14 mouse cellular contexts compared by ENCODE assay signal in genomic region chr7:143500912-143501311, GRCm38 (mm10). TPM values are rescaled to one million over a fixed set of nuclear protein-coding genes. Genes with fewer than 3 reads are reported as not detected.
DNase-seq lines count a peak whose midpoint lies in the region; ATAC-seq and TF ChIP-seq lines count a peak whose summit lies in the region.
"Had no signal": no experiment of that assay in that cellular context is flagged by ENCODE, and none has a peak within 500 bp of the region (broad histone marks: within the 10 kb centered on the region; RNA-seq: fewer than 3 reads in every experiment).

No protein-coding gene starts in this region.

- H3K9me3 ChIP-seq in liver, embryonic 13.5 days (replicated peaks), result no peaks in the 10 kb centered on the region
- H3K9me3 ChIP-seq in liver, embryonic 11.5 days (ENCODE audit: control insufficient read depth, low read length), result no peaks in the 10 kb centered on the region
- H3K9me3 ChIP-seq in kidney, postnatal 0 days (replicated peaks; ENCODE audit: low read length), result no peaks in the 10 kb centered on the region
- H3K9me3 ChIP-seq in stomach, postnatal 0 days (ENCODE audit: control insufficient read depth, low read length), result no peaks in the 10 kb centered on the region
- H3K9me3 ChIP-seq: heart, embryonic 12.5 days had no signal

- H3K27ac ChIP-seq in liver, embryonic 13.5 days, result no peak overlapping the region
- no peak overlapping the region for H3K27ac ChIP-seq in liver, embryonic 11.5 days (ENCODE audit: low read depth, low read length)
- no peak overlapping the region for H3K27ac ChIP-seq in kidney, postnatal 0 days
- no peak overlapping the region for H3K27ac ChIP-seq in stomach, postnatal 0 days (replicated peaks)

- TF ChIP-seq CTCF in kidney, postnatal 0 days (IDR thresholded peaks at IDR 0.05; ENCODE audit: low read depth), result no peak
- no peak for TF ChIP-seq CTCF in stomach, postnatal 0 days (IDR thresholded peaks at IDR 0.05; ENCODE audit: low read depth)

- H3K4me1 ChIP-seq in liver, embryonic 13.5 days (replicated peaks), result peaks cover 18% of the 10 kb centered on the region
- peaks cover 8% of the 10 kb centered on the region; the same call in 1 of the 2 replicates for H3K4me1 ChIP-seq in liver, embryonic 11.5 days (replicated peaks; ENCODE audit: control insufficient read depth, insufficient read depth, low read length)
- 0 out of 2 replicates have a peak, but pooled peaks cover 7% of the 10 kb centered on the region for H3K4me1 ChIP-seq in kidney, postnatal 0 days (replicated peaks; ENCODE audit: insufficient read depth, low read length)
- H3K4me1 ChIP-seq in stomach, postnatal 0 days (replicated peaks; ENCODE audit: control insufficient read depth, insufficient read depth), result peaks cover 3% of the 10 kb centered on the region

- peak; percentile 19; the same call in 1 of the 2 replicates for ATAC-seq in liver, embryonic 13.5 days (ENCODE audit: low read depth)
- ATAC-seq in liver, embryonic 11.5 days (replicated peaks; ENCODE audit: low FRiP score), result no peak
- ATAC-seq in kidney, postnatal 0 days (replicated peaks; ENCODE audit: low FRiP score, low read depth), result peak; percentile 57
- ATAC-seq in stomach, postnatal 0 days (ENCODE audit: low FRiP score, low TSS enrichment), result peak; percentile 16; the same call in 1 of the 2 replicates
- ATAC-seq: Patski had no signal

- peaks cover 77% of the 10 kb centered on the region for H3K27me3 ChIP-seq in liver, embryonic 13.5 days
- H3K27me3 ChIP-seq in liver, embryonic 11.5 days (replicated peaks; ENCODE audit: control insufficient read depth, insufficient read depth, low read length), result peaks cover 54% of the 10 kb centered on the region
- H3K27me3 ChIP-seq in kidney, postnatal 0 days (ENCODE audit: insufficient read depth, low read length), result peaks cover 12% of the 10 kb centered on the region
- no peaks in the 10 kb centered on the region for H3K27me3 ChIP-seq in stomach, postnatal 0 days (ENCODE audit: control insufficient read depth, insufficient read depth, low read length)

- H3K4me3 ChIP-seq in liver, embryonic 13.5 days (replicated peaks), result no peak overlapping the region
- H3K4me3 ChIP-seq in liver, embryonic 11.5 days (ENCODE audit: low read depth, low read length), result no peak overlapping the region
- H3K4me3 ChIP-seq in kidney, postnatal 0 days (replicated peaks; ENCODE audit: low read depth, low read length), result no peak overlapping the region
- H3K4me3 ChIP-seq in stomach, postnatal 0 days (ENCODE audit: low read depth, low read length), result no peak overlapping the region

- H3K36me3 ChIP-seq in liver, embryonic 13.5 days, result no peaks in the 10 kb centered on the region
- H3K36me3 ChIP-seq in liver, embryonic 11.5 days (ENCODE audit: control insufficient read depth, insufficient read depth, low read length), result no peaks in the 10 kb centered on the region
- H3K36me3 ChIP-seq in kidney, postnatal 0 days (ENCODE audit: insufficient read depth, low read length), result no peaks in the 10 kb centered on the region
- no peaks in the 10 kb centered on the region for H3K36me3 ChIP-seq in stomach, postnatal 0 days (ENCODE audit: control insufficient read depth, insufficient read depth, low read length)
- H3K36me3 ChIP-seq: heart, embryonic 12.5 days had no signal

- TF ChIP-seq EP300 in stomach, postnatal 0 days (optimal IDR thresholded peaks at IDR 0.05), result no peak

- H3K4me2 ChIP-seq in liver, embryonic 13.5 days, result no peak overlapping the region
- no peak overlapping the region for H3K4me2 ChIP-seq in liver, embryonic 11.5 days
- no peak overlapping the region for H3K4me2 ChIP-seq in kidney, postnatal 0 days (ENCODE audit: low read length)
- no peak overlapping the region for H3K4me2 ChIP-seq in stomach, postnatal 0 days (replicated peaks; ENCODE audit: low read depth)

- no peak for DNase-seq in liver, embryonic 13.5 days
- no peak for DNase-seq in liver, embryonic 11.5 days (ENCODE audit: low spot score)
- DNase-seq in induced T-regulatory cell, adult 2 months (ENCODE audit: low read depth), result peak; percentile 32
- DNase-seq in kidney, postnatal 0 days (ENCODE audit: low spot score), result no peak
- peak; percentile 45 for DNase-seq in stomach, postnatal 0 days (ENCODE audit: low spot score)
- no peak for DNase-seq in cerebellum, adult 11-12 months
- DNase-seq in adipocyte (ENCODE audit: low spot score), result no peak
- DNase-seq: cerebellum, postnatal 10 days; gastrocnemius, postnatal 14 days had no signal

- H3K9ac ChIP-seq in liver, embryonic 13.5 days, result no peak overlapping the region
- H3K9ac ChIP-seq in liver, embryonic 11.5 days (ENCODE audit: low read depth, low read length), result no peak overlapping the region
- H3K9ac ChIP-seq in kidney, postnatal 0 days (ENCODE audit: low read depth, low read length), result no peak overlapping the region
- H3K9ac ChIP-seq in stomach, postnatal 0 days (ENCODE audit: low read length), result no peak overlapping the region

- WGBS in liver, embryonic 13.5 days (ENCODE audit: insufficient replicate concordance), result 34% methylated on average over 2 of the region's 2 CpGs
- WGBS in liver, embryonic 11.5 days, result 32% methylated on average over 2 of the region's 2 CpGs
- 39% methylated on average over 2 of the region's 2 CpGs for WGBS in kidney, postnatal 0 days
- WGBS in stomach, postnatal 0 days, result 30% methylated on average over 2 of the region's 2 CpGs

RNA-seq across cellular contexts. Expression of gene Phlda2, which starts 2.0 kb away (rescaled TPM):
- polyA plus RNA-seq in liver, embryonic 13.5 days (2015; fragmentation: Nextera tagmentation; extraction: Ambion mirVana), result 23.6 and 25.4 TPM in 2 replicates
- 11.9 and 16.4 TPM in 2 replicates for polyA plus RNA-seq in liver, embryonic 11.5 days (2014; fragmentation: Nextera tagmentation; extraction: Ambion mirVana)
- 23.8 and 23.9 TPM in 2 replicates for polyA plus RNA-seq in kidney, postnatal 0 days (2015; fragmentation: Nextera tagmentation; extraction: Ambion mirVana)
- polyA plus RNA-seq in stomach, postnatal 0 days (2015; fragmentation: Nextera tagmentation; extraction: Ambion mirVana), result 15.3 and 16.8 TPM in 2 replicates
- polyA plus RNA-seq: inflammation-experienced regulatory T-cells, adult 6 months; neural tube, embryonic 14.5 days; Patski had no signal

RNA-seq across cellular contexts. Expression of gene Slc22a18, which starts 27.4 kb away (rescaled TPM):
- polyA plus RNA-seq in liver, embryonic 13.5 days (2015; fragmentation: Nextera tagmentation; extraction: Ambion mirVana), result 6.2 and 6.7 TPM in 2 replicates
- polyA plus RNA-seq in liver, embryonic 11.5 days (2014; fragmentation: Nextera tagmentation; extraction: Ambion mirVana), result 2.8 and 5.2 TPM in 2 replicates
- 22.1 and 22.7 TPM in 2 replicates for polyA plus RNA-seq in kidney, postnatal 0 days (2015; fragmentation: Nextera tagmentation; extraction: Ambion mirVana)
- 27.0 and 28.1 TPM in 2 replicates for polyA plus RNA-seq in stomach, postnatal 0 days (2015; fragmentation: Nextera tagmentation; extraction: Ambion mirVana)
- polyA plus RNA-seq: CD4-positive, CD25-positive, alpha-beta regulatory T cell, adult 4 months had no signal

RNA-seq across cellular contexts. Expression of gene Cdkn1c, which starts 40.1 kb away (rescaled TPM):
- 178 and 199 TPM in 2 replicates for polyA plus RNA-seq in liver, embryonic 13.5 days (2015; fragmentation: Nextera tagmentation; extraction: Ambion mirVana)
- 572 and 617 TPM in 2 replicates for polyA plus RNA-seq in liver, embryonic 11.5 days (2014; fragmentation: Nextera tagmentation; extraction: Ambion mirVana)
- 498 and 594 TPM in 2 replicates for polyA plus RNA-seq in kidney, postnatal 0 days (2015; fragmentation: Nextera tagmentation; extraction: Ambion mirVana)
- 185 and 199 TPM in 2 replicates for polyA plus RNA-seq in stomach, postnatal 0 days (2015; fragmentation: Nextera tagmentation; extraction: Ambion mirVana)

RNA-seq across cellular contexts. Expression of gene Nap1l4, which starts 48.0 kb away (rescaled TPM):
- 96.7 and 108 TPM in 2 replicates for polyA plus RNA-seq in liver, embryonic 13.5 days (2015; fragmentation: Nextera tagmentation; extraction: Ambion mirVana)
- 133 and 139 TPM in 2 replicates for polyA plus RNA-seq in liver, embryonic 11.5 days (2014; fragmentation: Nextera tagmentation; extraction: Ambion mirVana)
- polyA plus RNA-seq in kidney, postnatal 0 days (2015; fragmentation: Nextera tagmentation; extraction: Ambion mirVana), result 156 and 178 TPM in 2 replicates
- 98.5 and 99.4 TPM in 2 replicates for polyA plus RNA-seq in stomach, postnatal 0 days (2015; fragmentation: Nextera tagmentation; extraction: Ambion mirVana)

Comparison
In these comparisons a context has a peak if more than half of its experiments do, and no peak if none do; other contexts are left out.
1. DNase-seq: peak in induced T-regulatory cell, adult 2 months (single experiment) and stomach, postnatal 0 days (single experiment); none in liver, embryonic 13.5 days (single experiment), liver, embryonic 11.5 days (single experiment), kidney, postnatal 0 days (single experiment), cerebellum, adult 11-12 months (single experiment) and adipocyte (single experiment).